Mouse (Mus musculus): ENCODE results near the gene Atp8b3. TPM values are rescaled to one million over a fixed set of nuclear protein-coding genes. Genes with fewer than 3 reads are reported as not detected.

Atp8b3 gene
- polyA plus RNA-seq, 1 experiment, result 0.11 TPM

DNA sequence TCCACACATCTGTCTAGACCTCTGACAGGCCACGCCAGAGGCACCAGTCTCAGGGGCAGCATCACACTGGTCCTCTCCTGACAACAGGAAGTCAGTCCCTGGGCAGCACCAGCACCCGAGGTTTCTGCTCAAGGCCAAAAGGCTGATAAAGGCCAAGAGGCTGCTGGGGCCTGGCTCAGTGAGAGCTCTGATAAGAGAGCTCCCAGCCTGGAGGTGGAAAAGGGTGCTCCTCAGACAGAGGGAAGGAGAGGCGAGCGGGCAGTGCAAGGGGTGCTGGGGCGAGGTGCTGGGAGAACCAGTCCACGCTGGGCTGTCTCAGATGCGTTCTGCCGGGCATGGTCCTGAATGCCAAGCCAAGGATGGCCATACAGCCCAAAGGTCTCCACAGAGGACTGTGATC, 14.7 kb upstream of the Atp8b3 start:
- TF ChIP-seq POLR2A (IDR thresholded peaks at IDR 0.05; ENCODE audit: borderline replicate concordance, extremely low read depth, low read depth, low read length), result no peak
- no peak for TF ChIP-seq CTCF (IDR thresholded peaks at IDR 0.05; ENCODE audit: insufficient read depth, low read length)
- WGBS, result 80% methylated on average over 8 of the region's 8 CpGs
- no peak for DNase-seq
- no peak overlapping the region for H3K4me3 ChIP-seq (replicated peaks; ENCODE audit: extremely low read depth, low read depth, low read length)
- peaks cover 10% of the 10 kb centered on the region for H3K4me1 ChIP-seq (ENCODE audit: control insufficient read depth, insufficient read depth, low read length)

DNA sequence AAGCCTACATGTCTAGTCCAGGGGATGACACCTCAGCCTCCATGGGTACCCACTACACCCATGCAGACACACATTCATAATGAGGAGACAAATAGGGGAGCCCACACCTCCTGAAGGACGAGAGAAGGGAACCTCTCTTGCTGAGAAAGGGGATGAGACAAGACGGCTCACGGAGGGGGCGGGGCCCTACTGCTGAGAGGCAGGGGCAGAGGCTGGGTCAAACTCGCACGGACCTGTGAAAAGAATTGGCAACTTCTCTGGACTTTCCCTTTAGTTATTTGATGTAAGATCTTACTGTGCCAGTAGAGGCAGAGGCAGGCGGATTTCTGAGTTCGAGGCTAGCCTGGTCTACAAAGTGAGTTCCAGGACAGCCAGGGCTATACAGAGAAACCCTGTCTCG, 13.4 kb upstream of the Atp8b3 start:
- no peak for TF ChIP-seq CTCF (IDR thresholded peaks at IDR 0.05; ENCODE audit: insufficient read depth, low read length)
- no peak for DNase-seq
- H3K4me3 ChIP-seq (replicated peaks; ENCODE audit: extremely low read depth, low read depth, low read length), result no peak overlapping the region
- no peaks in the 10 kb centered on the region for H3K4me1 ChIP-seq (ENCODE audit: control insufficient read depth, insufficient read depth, low read length)
- 55% methylated on average over 9 of the region's 9 CpGs for WGBS

- WGBS, result 80% methylated on average over 21 of the region's 21 CpGs
- TF ChIP-seq POLR2A (IDR thresholded peaks at IDR 0.05; ENCODE audit: borderline replicate concordance, extremely low read depth, low read depth, low read length) (no peak), CTCF (IDR thresholded peaks at IDR 0.05; ENCODE audit: insufficient read depth, low read length) (no peak)
- Histone ChIP-seq H3K4me3 (replicated peaks; ENCODE audit: extremely low read depth, low read depth, low read length) (no peak overlapping the region), H3K4me1 (ENCODE audit: control insufficient read depth, insufficient read depth, low read length) (no peaks in the 10 kb centered on the region)
- no peak for DNase-seq
Observed at GRCm38 (mm10) chr10:80549279-80549678, 10.4 kb upstream of the Atp8b3 start.

- peak; percentile 58 for DNase-seq
- TF ChIP-seq POLR2A (IDR thresholded peaks at IDR 0.05; ENCODE audit: borderline replicate concordance, extremely low read depth, low read depth, low read length) (no peak), CTCF (IDR thresholded peaks at IDR 0.05; ENCODE audit: insufficient read depth, low read length) (peak; percentile 70)
- no peak overlapping the region for H3K4me3 ChIP-seq (replicated peaks; ENCODE audit: extremely low read depth, low read depth, low read length)
- H3K4me1 ChIP-seq (ENCODE audit: control insufficient read depth, insufficient read depth, low read length), result no peaks in the 10 kb centered on the region
- 76% methylated on average over 10 of the region's 10 CpGs for WGBS
Observed at GRCm38 (mm10) chr10:80548428-80549006, 9.6 kb upstream of the Atp8b3 start.

GRCm38 (mm10) chr10:80547539-80547938, 8.6 kb upstream of the Atp8b3 start:
- 88% methylated on average over 15 of the region's 15 CpGs for WGBS
- H3K4me3 ChIP-seq (replicated peaks; ENCODE audit: extremely low read depth, low read depth, low read length), result no peak overlapping the region
- TF ChIP-seq CTCF (IDR thresholded peaks at IDR 0.05; ENCODE audit: insufficient read depth, low read length) (no peak), POLR2A (IDR thresholded peaks at IDR 0.05; ENCODE audit: borderline replicate concordance, extremely low read depth, low read depth, low read length) (no peak)
- DNase-seq, result no peak
- no peaks in the 10 kb centered on the region for H3K4me1 ChIP-seq (ENCODE audit: control insufficient read depth, insufficient read depth, low read length)

- 94% methylated on average over 4 of the region's 4 CpGs for WGBS
- TF ChIP-seq POLR2A (IDR thresholded peaks at IDR 0.05; ENCODE audit: borderline replicate concordance, extremely low read depth, low read depth, low read length) (no peak), CTCF (IDR thresholded peaks at IDR 0.05; ENCODE audit: insufficient read depth, low read length) (no peak)
- Histone ChIP-seq H3K4me3 (replicated peaks; ENCODE audit: extremely low read depth, low read depth, low read length) (no peak overlapping the region), H3K4me1 (ENCODE audit: control insufficient read depth, insufficient read depth, low read length) (no peaks in the 10 kb centered on the region)
- no peak for DNase-seq
Observed at GRCm38 (mm10) chr10:80546945-80547344, 8.0 kb upstream of the Atp8b3 start.

DNA sequence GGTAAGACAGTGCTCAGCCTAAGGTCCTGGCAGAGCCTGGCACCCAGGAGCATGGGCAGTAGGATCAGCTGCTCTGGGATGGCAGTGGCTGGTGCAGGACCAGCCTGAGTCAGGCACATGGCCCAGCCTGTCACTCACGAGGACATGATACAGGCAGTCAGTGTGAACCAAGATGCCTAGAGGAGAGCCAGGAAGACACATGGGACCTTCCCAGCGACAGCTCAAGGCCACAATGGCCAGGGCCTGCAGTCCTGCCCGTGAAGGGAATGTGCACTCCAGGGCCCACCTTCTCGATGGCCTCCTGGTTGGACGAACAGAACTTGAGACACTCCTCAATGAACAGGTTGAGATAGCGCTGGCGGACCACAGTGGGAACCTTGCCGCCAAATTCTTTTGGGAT, 6.7 kb upstream of the Atp8b3 start:
- 85% methylated on average over 8 of the region's 8 CpGs for WGBS
- Histone ChIP-seq H3K4me1 (ENCODE audit: control insufficient read depth, insufficient read depth, low read length) (no peaks in the 10 kb centered on the region), H3K4me3 (replicated peaks; ENCODE audit: extremely low read depth, low read depth, low read length) (no peak overlapping the region)
- TF ChIP-seq POLR2A (IDR thresholded peaks at IDR 0.05; ENCODE audit: borderline replicate concordance, extremely low read depth, low read depth, low read length), result no peak
- DNase-seq, result no peak

DNA sequence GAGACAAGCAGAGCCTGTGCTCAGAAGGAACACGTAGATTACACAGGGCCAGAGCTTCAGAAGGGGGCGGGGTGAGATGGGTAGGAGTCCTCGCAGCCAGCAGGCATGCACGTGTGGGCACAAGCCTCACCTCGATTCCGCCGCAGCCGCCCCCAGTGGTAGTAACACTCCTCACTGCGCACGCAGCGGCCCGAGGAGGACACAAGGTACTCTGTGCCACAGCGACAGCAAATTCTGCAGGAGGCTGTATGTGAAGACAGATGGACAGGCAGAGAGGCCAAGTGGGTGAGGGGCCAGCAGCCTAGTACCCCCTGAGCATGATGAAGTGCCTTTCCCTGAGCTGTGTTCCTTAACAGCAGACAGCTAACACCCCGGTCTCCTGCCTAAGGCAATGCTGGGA, 4.9 kb upstream of the Atp8b3 start:
- no peak for TF ChIP-seq POLR2A (IDR thresholded peaks at IDR 0.05; ENCODE audit: borderline replicate concordance, extremely low read depth, low read depth, low read length)
- TF ChIP-seq CTCF (IDR thresholded peaks at IDR 0.05; ENCODE audit: insufficient read depth, low read length), result no peak
- WGBS, result 94% methylated on average over 14 of the region's 14 CpGs
- no peaks in the 10 kb centered on the region for H3K4me1 ChIP-seq (ENCODE audit: control insufficient read depth, insufficient read depth, low read length)
- no peak overlapping the region for H3K4me3 ChIP-seq (replicated peaks; ENCODE audit: extremely low read depth, low read depth, low read length)
- no peak for DNase-seq

DNA sequence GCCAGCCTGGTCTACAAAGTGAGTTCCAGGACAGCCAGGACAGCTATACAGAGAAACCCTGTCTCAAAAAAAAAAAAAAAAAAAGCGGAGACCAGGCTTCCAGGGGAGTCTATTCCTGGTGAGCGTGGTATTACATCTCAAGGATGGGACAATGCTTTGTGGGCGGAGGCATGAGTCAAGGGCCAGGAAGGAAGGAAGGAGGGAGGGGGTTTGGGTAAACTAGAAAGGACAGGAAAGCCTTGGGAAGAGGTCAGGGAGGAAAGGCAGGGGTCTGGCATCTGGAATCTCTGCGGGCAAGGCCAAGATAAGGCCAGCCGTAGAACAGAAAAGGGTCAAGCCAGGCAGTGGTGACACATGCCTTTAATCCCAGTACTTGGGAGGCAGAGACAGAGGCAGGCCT, 569 bp upstream of the Atp8b3 start:
- Histone ChIP-seq H3K4me1 (ENCODE audit: control insufficient read depth, insufficient read depth, low read length) (no peaks in the 10 kb centered on the region; the same call in 1 of the 2 replicates), H3K4me3 (replicated peaks; ENCODE audit: extremely low read depth, low read depth, low read length) (no peak overlapping the region)
- TF ChIP-seq POLR2A (IDR thresholded peaks at IDR 0.05; ENCODE audit: borderline replicate concordance, extremely low read depth, low read depth, low read length) (no peak), CTCF (IDR thresholded peaks at IDR 0.05; ENCODE audit: insufficient read depth, low read length) (no peak)
- 22% methylated on average over 5 of the region's 5 CpGs for WGBS
- DNase-seq, result no peak

DNA sequence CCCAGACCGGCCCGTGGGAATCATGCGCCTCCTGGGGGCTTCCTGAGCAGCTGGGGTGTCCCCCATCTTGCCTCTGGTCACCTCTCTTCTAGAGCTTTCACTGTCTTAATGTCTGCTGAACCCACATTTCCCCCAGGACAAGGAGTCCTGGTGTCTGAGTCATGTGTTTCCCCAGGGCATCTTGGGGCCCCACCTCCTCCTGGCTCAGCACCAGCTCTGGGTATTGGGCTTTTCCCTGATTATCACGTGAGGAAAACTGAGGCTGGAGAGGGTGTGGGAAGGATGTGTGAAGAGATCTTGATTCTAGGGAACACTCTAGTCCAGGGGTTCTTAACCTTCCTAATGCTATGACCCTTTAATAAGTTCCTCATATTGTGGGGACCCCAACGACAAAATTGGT, 744 bp downstream of the Atp8b3 start:
- H3K4me3 ChIP-seq (replicated peaks; ENCODE audit: extremely low read depth, low read depth, low read length), result no peak overlapping the region
- 35% methylated on average over 5 of the region's 5 CpGs for WGBS
- no peaks in the 10 kb centered on the region; the same call in 1 of the 2 replicates for H3K4me1 ChIP-seq (ENCODE audit: control insufficient read depth, insufficient read depth, low read length)
- no peak for DNase-seq
- TF ChIP-seq CTCF (IDR thresholded peaks at IDR 0.05; ENCODE audit: insufficient read depth, low read length) (no peak), POLR2A (IDR thresholded peaks at IDR 0.05; ENCODE audit: borderline replicate concordance, extremely low read depth, low read depth, low read length) (no peak)

All from lung, adult 2 months (tissue).